Mouse (Mus musculus) frontal cortex, postnatal 10 days (tissue): Measurements from ENCODE around the gene Gna15.
A peak's percentile ranks its signal among the peaks of the same experiment; 100 is the strongest.

Experiments used
- DNase-seq, 2 experiments: peaks; one replicate each; pipeline ENCODE4 v3.0.0; 2022; ENCODE audit warnings: low spot score in 2 of 2, mixed read lengths in 1 of 2

Gna15 gene

GRCm38 (mm10) chr10:81523570-81523969, 455 bp downstream of the Gna15 start:
- DNase-seq: no peak

- no peak for DNase-seq
These were observed 883 bp downstream of the Gna15 start for GRCm38 (mm10) chr10:81523142-81523541.

- no peak for DNase-seq
These were observed 4.1 kb downstream of the Gna15 start for GRCm38 (mm10) chr10:81519978-81520365.

- DNase-seq: no peak
These were observed 4.6 kb downstream of the Gna15 start for GRCm38 (mm10) chr10:81519227-81519977.

GRCm38 (mm10) chr10:81518546-81518945, 5.5 kb downstream of the Gna15 start:
- DNase-seq: no peak

GRCm38 (mm10) chr10:81517227-81517626, 6.8 kb downstream of the Gna15 start:
- DNase-seq: no peak

GRCm38 (mm10) chr10:81513798-81514197, 10.2 kb downstream of the Gna15 start:
- DNase-seq: no peak

- no peak for DNase-seq
These were observed 13.7 kb downstream of the Gna15 start for GRCm38 (mm10) chr10:81510246-81510810.

- no peak for DNase-seq
These were observed 16.1 kb downstream of the Gna15 start for GRCm38 (mm10) chr10:81507691-81508489.

- no peak for DNase-seq
These were observed 16.9 kb downstream of the Gna15 start for GRCm38 (mm10) chr10:81507095-81507494.

GRCm38 (mm10) chr10:81505016-81505664, 18.9 kb downstream of the Gna15 start:
- DNase-seq: no peak

- DNase-seq: peak; percentile 74 to 87
These were observed 21.4 kb downstream of the Gna15 start for GRCm38 (mm10) chr10:81502658-81503057.

- no peak for DNase-seq
These were observed 22.2 kb downstream of the Gna15 start for GRCm38 (mm10) chr10:81501863-81502262.

GRCm38 (mm10) chr10:81500032-81500431, 24.0 kb downstream of the Gna15 start, which contains the start of gene S1pr4:
Gene S1pr4 (minus strand): TSS chr10:81500132.
- no peak for DNase-seq

GRCm38 (mm10) chr10:81499250-81499901, 24.6 kb downstream of the Gna15 start:
- DNase-seq: no peak

GRCm38 (mm10) chr10:81498316-81499249, 25.4 kb downstream of the Gna15 start:
- no peak for DNase-seq

- DNase-seq: no peak
These were observed 26.4 kb downstream of the Gna15 start for GRCm38 (mm10) chr10:81497401-81498270.

- no peak for DNase-seq
These were observed 27.1 kb downstream of the Gna15 start for GRCm38 (mm10) chr10:81496969-81497368.

- DNase-seq: peak; percentile 96 to 98
These were observed 27.6 kb downstream of the Gna15 start, which contains the start of gene Ncln for GRCm38 (mm10) chr10:81496264-81496901. Gene Ncln (minus strand): TSS chr10:81496392.
